Comparison of ENCODE assay signal across 12 mouse cellular contexts in genomic region chr3:130131201-130131600, GRCm38 (mm10). TPM values are rescaled to one million over a fixed set of nuclear protein-coding genes. Genes with fewer than 3 reads are reported as not detected.
DNase-seq lines count a peak whose midpoint lies in the region; ATAC-seq lines count a peak whose summit lies in the region.
"Had no signal": no experiment of that assay in that cellular context is flagged by ENCODE, and none has a peak within 500 bp of the region (broad histone marks: within the 10 kb centered on the region; RNA-seq: fewer than 3 reads in every experiment).

Gene Col25a1, plus strand, starts transcription at chr3:130131501.

- no peaks in the 10 kb centered on the region for H3K36me3 ChIP-seq in kidney, embryonic 15.5 days
- H3K36me3 ChIP-seq in neural tube, embryonic 14.5 days (ENCODE audit: control insufficient read depth, insufficient read depth, low read length): no peaks in the 10 kb centered on the region

- H3K9me3 ChIP-seq in kidney, embryonic 15.5 days (replicated peaks): no peaks in the 10 kb centered on the region
- H3K9me3 ChIP-seq in neural tube, embryonic 14.5 days (ENCODE audit: control insufficient read depth, low read length): no peaks in the 10 kb centered on the region

- no peak within 1 kb of the TSS for H3K27ac ChIP-seq in kidney, embryonic 15.5 days
- H3K27ac ChIP-seq in neural tube, embryonic 14.5 days (ENCODE audit: low read depth, low read length): no peak within 1 kb of the TSS

- H3K4me3 ChIP-seq in kidney, embryonic 15.5 days (replicated peaks): no peak within 1 kb of the TSS
- no peak within 1 kb of the TSS for H3K4me3 ChIP-seq in neural tube, embryonic 14.5 days (ENCODE audit: low read depth, low read length)

- intact Hi-C loops in left cerebral cortex, postnatal 25 days (cut with DNase I): no loop called here

- ATAC-seq in kidney, embryonic 15.5 days (replicated peaks; ENCODE audit: low FRiP score): no peak
- no peak for ATAC-seq in neural tube, embryonic 14.5 days (ENCODE audit: low read depth)

- no peak within 1 kb of the TSS for H3K9ac ChIP-seq in kidney, embryonic 15.5 days
- H3K9ac ChIP-seq in neural tube, embryonic 14.5 days (replicated peaks; ENCODE audit: low read depth, low read length): no peak within 1 kb of the TSS

- no peaks in the 10 kb centered on the region for H3K27me3 ChIP-seq in kidney, embryonic 15.5 days
- no peaks in the 10 kb centered on the region for H3K27me3 ChIP-seq in neural tube, embryonic 14.5 days (ENCODE audit: control insufficient read depth, insufficient read depth, low read length)

- WGBS in kidney, embryonic 15.5 days: 86% methylated on average over 8 of the region's 8 CpGs
- WGBS in neural tube, embryonic 14.5 days: 78% methylated on average over 8 of the region's 8 CpGs

- H3K4me2 ChIP-seq in kidney, embryonic 15.5 days: peak within 1 kb of the TSS; percentile 27; the same call in 1 of the 2 replicates
- no peak within 1 kb of the TSS for H3K4me2 ChIP-seq in neural tube, embryonic 14.5 days (ENCODE audit: low read depth, low read length)

- DNase-seq in kidney, adult 11 months: no peak
- no peak for DNase-seq in neural tube, embryonic 10.5 days (ENCODE audit: extremely low spot score, low spot score)
- no peak for DNase-seq in left cerebral cortex, postnatal 25 days (ENCODE audit: low spot score in 2 of 2)
- no peak for DNase-seq in cerebellum, adult 9-10 months
- no peak for DNase-seq in right cerebral cortex, adult 18-20 months
- DNase-seq: adrenal gland, adult 2 months; kidney, postnatal 25 days; lung, adult 2 months; spleen, adult 18-20 months; thymus, adult 2 months had no signal

- H3K4me1 ChIP-seq in kidney, embryonic 15.5 days: 0 out of 2 replicates have a peak, but pooled peaks cover 4% of the 10 kb centered on the region
- H3K4me1 ChIP-seq in neural tube, embryonic 14.5 days (ENCODE audit: control insufficient read depth, insufficient read depth, low read length): no peaks in the 10 kb centered on the region

RNA-seq across cellular contexts. Expression of gene Col25a1, which starts in this region (rescaled TPM):
- 4.1 and 5.4 TPM in 2 replicates for polyA plus RNA-seq in kidney, embryonic 15.5 days (2015; fragmentation: Nextera tagmentation; extraction: Ambion mirVana)
- 9.3 and 10.5 TPM in 2 replicates for polyA plus RNA-seq in neural tube, embryonic 14.5 days (2014; fragmentation: Nextera tagmentation; extraction: Ambion mirVana)
- 10 to 100 TPM; 43.5 to 48.5 TPM for total RNA-seq in left cerebral cortex, postnatal 25 days (2021)
- polyA plus RNA-seq: thymus, adult 2 months had no signal
